In genomic region chr3:127004860-127005633, GRCm38 (mm10) we compare ENCODE assay signal across 9 mouse cellular contexts.
DNase-seq lines count a peak whose midpoint lies in the region; ATAC-seq and TF ChIP-seq lines count a peak whose summit lies in the region.
"Had no signal": no experiment of that assay in that cellular context is flagged by ENCODE, and none has a peak within 500 bp of the region (broad histone marks: within the 10 kb centered on the region; RNA-seq: fewer than 3 reads in every experiment).

No protein-coding gene starts in this region.

- ATAC-seq in neural tube, embryonic 14.5 days (ENCODE audit: low read depth) = 0 out of 2 replicates have a peak, but pooled peaks have one; percentile 44
- ATAC-seq in kidney, embryonic 15.5 days (replicated peaks; ENCODE audit: low FRiP score) = 0 out of 2 replicates have a peak, but pooled peaks have one; percentile 46
- ATAC-seq in stomach, postnatal 0 days (ENCODE audit: low FRiP score, low TSS enrichment) = peak; percentile 81

- 80% methylated on average over 9 of the region's 9 CpGs for WGBS in neural tube, embryonic 14.5 days
- WGBS in kidney, embryonic 15.5 days = 80% methylated on average over 9 of the region's 9 CpGs
- WGBS in stomach, postnatal 0 days = 70% methylated on average over 9 of the region's 9 CpGs

- peaks cover 20% of the 10 kb centered on the region for H3K36me3 ChIP-seq in neural tube, embryonic 14.5 days (ENCODE audit: control insufficient read depth, insufficient read depth, low read length)
- no peaks in the 10 kb centered on the region for H3K36me3 ChIP-seq in kidney, embryonic 15.5 days
- H3K36me3 ChIP-seq in stomach, postnatal 0 days (ENCODE audit: control insufficient read depth, insufficient read depth, low read length) = no peaks in the 10 kb centered on the region

- H3K9me3 ChIP-seq in neural tube, embryonic 14.5 days (ENCODE audit: control insufficient read depth, low read length) = no peaks in the 10 kb centered on the region
- H3K9me3 ChIP-seq in kidney, embryonic 15.5 days (replicated peaks) = no peaks in the 10 kb centered on the region
- no peaks in the 10 kb centered on the region for H3K9me3 ChIP-seq in stomach, postnatal 0 days (ENCODE audit: control insufficient read depth, low read length)

- H3K9ac ChIP-seq in neural tube, embryonic 14.5 days (replicated peaks; ENCODE audit: low read depth, low read length) = no peak overlapping the region
- no peak overlapping the region for H3K9ac ChIP-seq in kidney, embryonic 15.5 days
- H3K9ac ChIP-seq in stomach, postnatal 0 days (ENCODE audit: low read length) = no peak overlapping the region

- no peak overlapping the region for H3K4me3 ChIP-seq in neural tube, embryonic 14.5 days (ENCODE audit: low read depth, low read length)
- H3K4me3 ChIP-seq in kidney, embryonic 15.5 days (replicated peaks) = no peak overlapping the region
- no peak overlapping the region for H3K4me3 ChIP-seq in stomach, postnatal 0 days (ENCODE audit: low read depth, low read length)
- H3K4me3 ChIP-seq: myocyte had no signal

- no peaks in the 10 kb centered on the region for H3K27me3 ChIP-seq in neural tube, embryonic 14.5 days (ENCODE audit: control insufficient read depth, insufficient read depth, low read length)
- no peaks in the 10 kb centered on the region for H3K27me3 ChIP-seq in kidney, embryonic 15.5 days
- H3K27me3 ChIP-seq in stomach, postnatal 0 days (ENCODE audit: control insufficient read depth, insufficient read depth, low read length) = no peaks in the 10 kb centered on the region

- peak; percentile 57 for TF ChIP-seq CTCF in stomach, postnatal 0 days (IDR thresholded peaks at IDR 0.05; ENCODE audit: low read depth)

- H3K4me2 ChIP-seq in neural tube, embryonic 14.5 days (ENCODE audit: low read depth, low read length) = no peak overlapping the region
- no peak overlapping the region for H3K4me2 ChIP-seq in kidney, embryonic 15.5 days
- H3K4me2 ChIP-seq in stomach, postnatal 0 days (replicated peaks; ENCODE audit: low read depth) = no peak overlapping the region

- no peak overlapping the region for H3K27ac ChIP-seq in neural tube, embryonic 14.5 days (ENCODE audit: low read depth, low read length)
- H3K27ac ChIP-seq in kidney, embryonic 15.5 days = no peak overlapping the region
- H3K27ac ChIP-seq in stomach, postnatal 0 days (replicated peaks) = no peak overlapping the region

- no peaks in the 10 kb centered on the region for H3K4me1 ChIP-seq in neural tube, embryonic 14.5 days (ENCODE audit: control insufficient read depth, insufficient read depth, low read length)
- no peaks in the 10 kb centered on the region for H3K4me1 ChIP-seq in kidney, embryonic 15.5 days
- H3K4me1 ChIP-seq in stomach, postnatal 0 days (replicated peaks; ENCODE audit: control insufficient read depth, insufficient read depth) = no peaks in the 10 kb centered on the region

- DNase-seq in adrenal gland, postnatal 14 days = peak; percentile 53
- no peak for DNase-seq in adrenal gland, adult 18-20 months (ENCODE audit: low spot score in 2 of 2)
- no peak for DNase-seq in neural tube, embryonic 10.5 days (ENCODE audit: extremely low spot score, low spot score)
- DNase-seq in stomach, postnatal 0 days (ENCODE audit: low spot score) = peak; percentile 48
- no peak for DNase-seq in urinary bladder, postnatal 4 days (ENCODE audit: low spot score in 2 of 2)
- DNase-seq in right cerebral cortex, postnatal 36 days (ENCODE audit: low spot score in 2 of 2) = no peak

- no peak for TF ChIP-seq EP300 in stomach, postnatal 0 days (optimal IDR thresholded peaks at IDR 0.05)

Comparison
In these comparisons a context has a peak if more than half of its experiments do, and no peak if none do; other contexts are left out.
1. DNase-seq: peak in adrenal gland, postnatal 14 days (single experiment) and stomach, postnatal 0 days (single experiment); none in adrenal gland, adult 18-20 months (0 of 2), neural tube, embryonic 10.5 days (single experiment), urinary bladder, postnatal 4 days (0 of 2) and right cerebral cortex, postnatal 36 days (0 of 2).
2. Peak in every context shown above with its lines, with median percentiles within 50 percentile points of each other: ATAC-seq.